Mouse (Mus musculus) lung, embryonic 14.5 days (tissue): ENCODE results near the gene Sertad2. TPM values are rescaled to one million over a fixed set of nuclear protein-coding genes. Genes with fewer than 3 reads are reported as not detected.

ENCODE experiments used
- ATAC-seq: fragments of 200-750 bp; cut with Nextera tagmentation; 2 replicates; pipeline ENCODE4 v1.8.0; 2017; ENCODE audit warnings: mild to moderate bottlenecking, moderate TSS enrichment, moderate library complexity; ENCODE audit not compliant: insufficient read depth
- DNase-seq: peaks from one replicate; pipeline ENCODE4 v3.0.0-alpha.2; 2015
- H3K27ac ChIP-seq: fragments of 300-500 bp; sonication (generic); 2 replicates; pipeline ENCODE4 v1.5.1; 2014; ENCODE audit warnings: low read depth, mild to moderate bottlenecking, moderate library complexity
- H3K27me3 ChIP-seq: fragments of 300-500 bp; sonication (generic); 2 replicates; pipeline ENCODE4 v1.6.1; 2014; ENCODE audit warnings: low read length, control low read depth; ENCODE audit not compliant: insufficient read depth
- H3K36me3 ChIP-seq: fragments of 300-500 bp; sonication (generic); 2 replicates; pipeline ENCODE4 v1.6.1; 2014; ENCODE audit warnings: control low read depth; ENCODE audit not compliant: insufficient read depth
- H3K4me1 ChIP-seq: fragments of 300-500 bp; sonication (generic); 2 replicates; pipeline ENCODE4 v1.6.1; 2014; ENCODE audit warnings: antibody characterized with exemption, control low read depth; ENCODE audit not compliant: insufficient read depth
- H3K4me2 ChIP-seq: fragments of 300-500 bp; sonication (generic); 2 replicates; pipeline ENCODE4 v1.6.1; 2014; ENCODE audit warnings: mild to moderate bottlenecking
- H3K4me3 ChIP-seq: fragments of 300-500 bp; sonication (generic); 2 replicates; pipeline ENCODE4 v1.5.1; 2014; ENCODE audit warnings: low read depth, low read length
- H3K9ac ChIP-seq: fragments of 300-500 bp; sonication (generic); 2 replicates; pipeline ENCODE4 v1.6.1; 2014
- H3K9me3 ChIP-seq: fragments of 300-500 bp; sonication (generic); 2 replicates; pipeline ENCODE4 v1.6.1; 2016; ENCODE audit warnings: low read depth, low read length, control low read depth
- CTCF ChIP-seq: IDR thresholded peaks from 2 replicates; pipeline ENCODE4 v1.5.1; 2016; ENCODE audit warnings: antibody characterized with exemption, low read depth
- WGBS: fragments of 180-500 bp; shearing (Covaris S2); extraction: QIAGEN DNeasy Blood & Tissue Kit; methylation state at CpG from one replicate; pipeline ENCODE4 v1.1.7; 2014; 5-methylcytosine and 5-hydroxymethylcytosine counted together
- polyA plus RNA-seq: library from polyadenylated mRNA; unstranded; fragments of >200 nt; fragmentation: Nextera tagmentation; extraction: Ambion mirVana; gene quantifications from 2 replicates; pipeline ENCODE4 v1.2.1, GENCODE M21; 2014

Gene Sertad2
- polyA plus RNA-seq, 1 experiment from 2014 or later = 45.8 TPM

DNA sequence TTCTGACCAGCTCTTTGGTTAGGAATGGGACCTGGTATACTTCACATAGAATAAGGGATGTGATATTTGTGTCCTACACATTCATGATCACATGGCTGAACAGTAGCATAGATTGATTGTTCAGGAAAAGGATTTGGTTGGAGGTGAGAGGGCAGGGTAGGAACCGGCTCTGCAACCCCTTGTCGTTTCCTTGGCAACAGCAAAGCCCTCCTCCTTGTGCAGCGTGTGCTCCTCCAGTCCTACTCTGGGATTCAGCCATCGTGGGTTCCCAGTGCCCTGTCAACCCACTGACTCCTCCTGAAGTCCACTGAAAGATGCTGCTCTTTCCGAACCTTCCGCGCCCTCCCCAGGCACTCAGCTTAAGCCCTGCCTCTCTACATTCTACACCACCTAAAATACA is 119.8 kb downstream of the Sertad2 start:
- Histone ChIP-seq H3K4me1 (peaks cover 5% of the 10 kb centered on the region; the same call in 1 of the 2 replicates), H3K27ac (no peak overlapping the region), H3K4me2 (no peak overlapping the region), H3K36me3 (no peaks in the 10 kb centered on the region), H3K27me3 (no peaks in the 10 kb centered on the region), H3K9me3 (no peaks in the 10 kb centered on the region), H3K9ac (no peak overlapping the region), H3K4me3 (no peak overlapping the region)
- 62% methylated on average over 7 of the region's 7 CpGs for WGBS
- DNase-seq (peak; percentile 37), ATAC-seq (no peak)
- no peak for TF ChIP-seq CTCF

DNA sequence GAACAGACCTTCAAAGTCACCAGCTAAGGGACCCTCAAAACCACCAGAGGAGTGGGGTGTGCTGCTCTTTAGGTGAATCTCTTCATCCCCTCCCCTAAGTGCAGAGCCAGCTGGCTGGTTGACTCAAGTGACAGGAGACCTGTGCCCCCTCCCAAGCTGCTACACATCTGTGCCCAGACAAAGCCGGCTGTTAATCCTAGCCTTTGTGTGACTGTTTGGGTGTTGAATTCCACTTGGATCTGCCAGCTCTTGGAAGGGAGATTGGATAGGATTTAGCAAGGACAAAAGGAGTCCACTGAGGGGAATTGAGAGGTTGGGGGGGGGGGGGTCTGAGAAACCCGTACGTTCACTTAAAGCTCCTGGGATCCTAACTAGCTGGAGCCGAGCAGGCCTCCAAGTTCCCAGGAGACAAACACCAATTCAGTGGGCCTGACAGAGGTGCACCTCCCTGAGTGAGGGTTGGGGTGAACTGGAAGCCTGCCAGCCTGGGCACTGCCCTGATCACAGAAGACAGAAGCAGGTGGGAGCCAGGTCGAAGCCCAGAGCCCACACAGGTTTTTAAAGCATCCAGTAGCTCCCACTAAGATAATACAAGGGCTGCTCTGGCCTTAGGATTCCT is 120.6 kb downstream of the Sertad2 start:
- H3K9me3 ChIP-seq = no peaks in the 10 kb centered on the region
- WGBS = 47% methylated on average over 5 of the region's 5 CpGs
- H3K9ac ChIP-seq = no peak overlapping the region
- H3K4me3 ChIP-seq = no peak overlapping the region
- no peak for DNase-seq
- H3K36me3 ChIP-seq = no peaks in the 10 kb centered on the region
- no peak for TF ChIP-seq CTCF
- no peak for ATAC-seq
- no peak overlapping the region for H3K27ac ChIP-seq
- H3K4me2 ChIP-seq = no peak overlapping the region
- no peaks in the 10 kb centered on the region for H3K27me3 ChIP-seq
- peaks cover 5% of the 10 kb centered on the region; the same call in 1 of the 2 replicates for H3K4me1 ChIP-seq

- Histone ChIP-seq H3K27ac (no peak overlapping the region), H3K36me3 (no peaks in the 10 kb centered on the region), H3K4me1 (peaks cover 5% of the 10 kb centered on the region; the same call in 1 of the 2 replicates), H3K4me3 (no peak overlapping the region), H3K4me2 (no peak overlapping the region), H3K9me3 (no peaks in the 10 kb centered on the region), H3K27me3 (no peaks in the 10 kb centered on the region), H3K9ac (no peak overlapping the region)
- 77% methylated on average over 9 of the region's 9 CpGs for WGBS
- no peak for TF ChIP-seq CTCF
- no peak for ATAC-seq
- no peak for DNase-seq
These were observed 121.8 kb downstream of the Sertad2 start for GRCm38 (mm10) chr11:20664878-20665277.

GRCm38 (mm10) chr11:20671789-20672392 is 128.8 kb downstream of the Sertad2 start:
- H3K27me3 ChIP-seq = no peaks in the 10 kb centered on the region
- no peak overlapping the region for H3K4me3 ChIP-seq
- peak; percentile 31; the same call in 1 of the 2 replicates for ATAC-seq

DNA sequence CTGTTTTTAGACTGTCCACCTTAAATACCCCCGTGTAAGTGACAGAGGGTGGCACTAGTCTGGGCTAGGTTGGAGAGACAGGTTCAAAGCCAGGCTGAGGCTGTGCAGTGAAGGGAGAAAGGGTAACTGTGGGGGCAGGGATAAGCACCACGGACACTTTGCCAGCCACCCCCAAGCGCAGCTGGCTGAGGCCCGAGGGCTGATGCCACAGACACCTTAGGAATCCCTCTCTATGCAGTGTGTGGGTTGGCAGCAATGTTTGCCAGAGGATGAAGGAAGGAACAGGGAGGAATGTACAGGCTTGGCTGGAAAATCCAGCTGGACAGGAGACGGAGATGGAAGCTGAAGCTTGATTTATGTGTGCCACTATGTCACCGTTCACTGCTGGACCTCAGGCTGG is 129.5 kb downstream of the Sertad2 start:
- Histone ChIP-seq H3K27me3 (no peaks in the 10 kb centered on the region), H3K9me3 (no peaks in the 10 kb centered on the region), H3K27ac (no peak overlapping the region), H3K36me3 (no peaks in the 10 kb centered on the region), H3K4me3 (no peak overlapping the region), H3K4me1 (no peaks in the 10 kb centered on the region), H3K4me2 (no peak overlapping the region), H3K9ac (no peak overlapping the region)
- ATAC-seq (0 out of 2 replicates have a peak, but pooled peaks have one; percentile 6), DNase-seq (no peak)
- 62% methylated on average over 6 of the region's 6 CpGs for WGBS
- no peak for TF ChIP-seq CTCF

More at GRCm38 (mm10) chr11:20671789-20672392, 128.8 kb downstream of the Sertad2 start:
- Histone ChIP-seq H3K36me3 (no peaks in the 10 kb centered on the region), H3K27ac (no peak overlapping the region), H3K4me2 (no peak overlapping the region), H3K4me1 (no peaks in the 10 kb centered on the region), H3K9ac (no peak overlapping the region), H3K9me3 (no peaks in the 10 kb centered on the region)
- peak; percentile 45 for DNase-seq
- 42% methylated on average over 6 of the region's 6 CpGs for WGBS
- peak; percentile 70 for TF ChIP-seq CTCF

- Histone ChIP-seq H3K4me1 (no peaks in the 10 kb centered on the region), H3K27me3 (no peaks in the 10 kb centered on the region), H3K4me3 (no peak overlapping the region), H3K36me3 (peaks cover 2% of the 10 kb centered on the region; the same call in 1 of the 2 replicates), H3K9ac (no peak overlapping the region), H3K4me2 (no peak overlapping the region), H3K9me3 (no peaks in the 10 kb centered on the region), H3K27ac (no peak overlapping the region)
- DNase-seq (no peak), ATAC-seq (no peak)
- 71% methylated on average over 2 of the region's 2 CpGs for WGBS
- no peak for TF ChIP-seq CTCF
These were observed 136.3 kb downstream of the Sertad2 start for GRCm38 (mm10) chr11:20679396-20679795.

DNA sequence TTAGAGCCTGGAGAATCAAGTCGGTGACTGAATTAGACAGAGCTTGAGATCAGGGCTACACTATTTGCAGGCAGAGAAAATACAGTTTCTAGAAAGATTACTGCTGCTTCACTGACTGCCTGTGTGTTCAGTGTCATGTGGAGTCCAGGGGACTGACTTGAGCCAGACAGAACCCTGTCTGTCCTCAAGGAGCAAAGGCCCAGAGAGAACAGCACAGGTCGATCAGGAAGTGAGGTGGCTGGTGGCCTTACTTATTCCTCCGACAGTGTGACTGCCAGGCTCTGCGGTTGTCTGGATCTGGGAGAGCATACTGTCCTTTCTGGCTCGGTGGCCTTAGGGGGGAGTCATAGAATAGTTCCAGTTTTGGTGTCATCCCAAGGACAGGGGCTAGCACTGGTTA is 137.7 kb downstream of the Sertad2 start:
- TF ChIP-seq CTCF = no peak

More for the DNA sequence above, 137.7 kb downstream of the Sertad2 start:
- no peak overlapping the region for H3K9ac ChIP-seq
- 82% methylated on average over 5 of the region's 5 CpGs for WGBS
- DNase-seq (no peak), ATAC-seq (no peak)
- H3K4me3 ChIP-seq = no peak overlapping the region
- no peak overlapping the region for H3K27ac ChIP-seq
- H3K9me3 ChIP-seq = no peaks in the 10 kb centered on the region
- H3K4me1 ChIP-seq = no peaks in the 10 kb centered on the region
- H3K36me3 ChIP-seq = peaks cover 9% of the 10 kb centered on the region; the same call in 1 of the 2 replicates
- H3K27me3 ChIP-seq = no peaks in the 10 kb centered on the region
- no peak overlapping the region for H3K4me2 ChIP-seq
